Mouse (Mus musculus): ENCODE results near the gene Ascl5. TPM values are rescaled to one million over a fixed set of nuclear protein-coding genes. Genes with fewer than 3 reads are reported as not detected.

Gene Ascl5
- total and polyA plus RNA-seq, 3 experiments = not detected

DNA sequence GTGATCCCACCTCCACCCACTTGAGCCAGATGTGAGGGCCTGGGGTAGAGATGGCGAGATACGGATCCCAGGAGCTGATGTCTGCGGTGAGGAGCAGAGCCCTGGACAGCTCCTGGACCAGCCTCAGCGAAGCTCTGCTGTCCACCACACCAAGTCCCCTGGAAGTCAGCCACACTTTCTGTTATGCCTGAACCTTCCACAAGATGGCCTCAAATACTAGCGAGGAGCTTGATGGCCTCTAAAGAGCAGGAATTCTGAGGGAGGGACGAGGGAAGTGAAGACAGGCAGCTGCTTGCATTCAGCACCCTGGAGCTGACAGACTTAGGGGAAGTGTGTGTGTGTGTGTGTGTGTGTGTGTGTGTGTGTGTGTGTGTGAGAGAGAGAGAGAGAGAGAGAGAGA is 861 bp downstream of the Ascl5 start:
- TF ChIP-seq SMC3 (IDR thresholded peaks at IDR 0.05; ENCODE audit: low read depth, low read length) (peak; percentile 55), CTCF (IDR thresholded peaks at IDR 0.05 in 2 of 3, conservative IDR thresholded peaks at IDR 0.05 in 1 of 3; ENCODE audit: control insufficient read depth in 1 of 3, insufficient read depth in 1 of 3, low read depth in 2 of 3, low read length in 3 of 3, poor library complexity in 1 of 3, severe bottlenecking in 1 of 3) (peak; percentile 28 to 54 (median 38); a peak in 5 of 6 replicates), POLR2AphosphoS2 (IDR thresholded peaks at IDR 0.05; ENCODE audit: low read length) (no peak), KAT2A (conservative IDR thresholded peaks at IDR 0.05; ENCODE audit: low read depth, low read length) (no peak), TBP (IDR thresholded peaks at IDR 0.05; ENCODE audit: low read depth, low read length) (no peak), ELF1 (IDR thresholded peaks at IDR 0.05; ENCODE audit: low read depth, low read length) (no peak), MEF2A (IDR thresholded peaks at IDR 0.05; ENCODE audit: extremely low read depth, insufficient replicate concordance, low read depth, low read length, poor library complexity, severe bottlenecking) (no peak), TAL1 (IDR thresholded peaks at IDR 0.05; ENCODE audit: low read length) (no peak), ZC3H11A (IDR thresholded peaks at IDR 0.05; ENCODE audit: low read depth, low read length) (peak; percentile 35; the same call in 1 of the 2 replicates), MAZ (IDR thresholded peaks at IDR 0.05; ENCODE audit: low read depth, low read length) (no peak), GATA1 (IDR thresholded peaks at IDR 0.05; ENCODE audit: low read depth, low read length) (no peak), NELFE (IDR thresholded peaks at IDR 0.05; ENCODE audit: low read depth, low read length) (no peak), ZNF384 (IDR thresholded peaks at IDR 0.05; ENCODE audit: low read depth, low read length) (no peak), ETS1 (IDR thresholded peaks at IDR 0.05; ENCODE audit: low read depth, low read length) (no peak), ZKSCAN1 (IDR thresholded peaks at IDR 0.05; ENCODE audit: low read depth, low read length) (no peak), USF1 (IDR thresholded peaks at IDR 0.05; ENCODE audit: low read depth, low read length) (no peak), RAD21 (IDR thresholded peaks at IDR 0.05; ENCODE audit: low read depth, low read length) (peak; percentile 40)
- Histone ChIP-seq H3K4me3 (ENCODE audit: control insufficient read depth in 1 of 2, insufficient read depth in 1 of 2, low read depth in 2 of 2, low read length in 2 of 2) (no peak overlapping the region), H3K36me3 (ENCODE audit: control insufficient read depth in 1 of 2, insufficient read depth in 2 of 2, low read length in 2 of 2) (peaks cover 0 to 12% of the 10 kb centered on the region in 2 experiments; a peak in 2 of 4 replicates), H3K79me2 (ENCODE audit: control insufficient read depth, insufficient read depth, low read length, poor library complexity) (no peaks in the 10 kb centered on the region), H3K27me3 (ENCODE audit: control insufficient read depth in 1 of 2, insufficient read depth in 2 of 2, low read length in 2 of 2) (no peaks in the 10 kb centered on the region; a peak in 1 of 4 replicates), H3K4me1 (ENCODE audit: control insufficient read depth in 1 of 2, insufficient read depth in 2 of 2, low read length in 2 of 2) (peaks cover 2 to 13% of the 10 kb centered on the region in 2 experiments; a peak in 3 of 4 replicates), H3K9ac (ENCODE audit: control insufficient read depth, low read depth, low read length, poor library complexity, severe bottlenecking) (no peak overlapping the region), H3K9me3 (replicated peaks; ENCODE audit: insufficient read depth, low read length) (no peaks in the 10 kb centered on the region), H3K27ac (ENCODE audit: control insufficient read depth, low read depth, low read length) (no peak overlapping the region)
- peak; percentile 42 for DNase-seq (ENCODE audit: low read depth, low spot score)

DNA sequence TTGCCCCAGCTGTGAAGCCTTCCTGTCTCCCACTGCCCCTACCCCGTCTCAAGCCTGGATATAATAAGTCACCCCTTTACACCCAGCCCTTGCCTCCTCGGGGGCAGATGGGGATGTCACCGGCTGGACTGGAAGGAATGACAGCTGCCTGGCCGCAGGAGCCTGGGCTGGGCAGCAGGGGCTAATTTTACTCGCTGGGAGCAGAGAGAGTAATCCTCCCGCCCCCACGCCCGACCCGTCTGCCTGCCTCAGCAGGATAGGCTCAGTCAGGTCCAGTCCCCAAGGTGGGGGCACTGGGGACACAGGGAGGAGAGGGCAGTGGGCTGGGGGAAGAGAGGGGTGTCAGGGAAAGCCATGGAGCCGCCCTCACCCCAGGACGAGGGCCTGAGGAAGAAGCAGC is 1.9 kb downstream of the Ascl5 start, which contains the start of gene Cacna1s:
TSS of gene Cacna1s (plus strand) at position 204 of the 400 bp plus-strand sequence.
- TF ChIP-seq NELFE (IDR thresholded peaks at IDR 0.05; ENCODE audit: low read depth, low read length) = no peak
- TF ChIP-seq POLR2A (IDR thresholded peaks at IDR 0.05; ENCODE audit: control insufficient read depth in 1 of 2, insufficient read depth in 1 of 2, low read depth in 1 of 2, low read length in 2 of 2, poor library complexity in 1 of 2) = no peak
- Histone ChIP-seq H3K4me3 (ENCODE audit: control insufficient read depth in 1 of 2, insufficient read depth in 1 of 2, low read depth in 2 of 2, low read length in 2 of 2) (no peak within 1 kb of the TSS), H3K9ac (ENCODE audit: control insufficient read depth, low read depth, low read length, poor library complexity, severe bottlenecking) (no peak within 1 kb of the TSS), H3K27ac (ENCODE audit: control insufficient read depth, low read depth, low read length) (no peak within 1 kb of the TSS), H3K9me3 (replicated peaks; ENCODE audit: insufficient read depth, low read length) (no peaks in the 10 kb centered on the region), H3K79me2 (ENCODE audit: control insufficient read depth, insufficient read depth, low read length, poor library complexity) (no peaks in the 10 kb centered on the region), H3K36me3 (ENCODE audit: control insufficient read depth in 1 of 2, insufficient read depth in 2 of 2, low read length in 2 of 2) (peaks cover 0 to 12% of the 10 kb centered on the region in 2 experiments; a peak in 2 of 4 replicates), H3K27me3 (ENCODE audit: control insufficient read depth in 1 of 2, insufficient read depth in 2 of 2, low read length in 2 of 2) (no peaks in the 10 kb centered on the region; a peak in 1 of 4 replicates), H3K4me1 (ENCODE audit: control insufficient read depth in 1 of 2, insufficient read depth in 2 of 2, low read length in 2 of 2) (peaks cover 2 to 13% of the 10 kb centered on the region in 2 experiments; a peak in 3 of 4 replicates)
- DNase-seq (ENCODE audit: low read depth, low spot score) = no peak

All from MEL (cell line).